Mouse (Mus musculus) erythroblast, embryonic 14.5 days (primary cell): Measurements from ENCODE around the gene Tnfrsf12a. TPM values are rescaled to one million over a fixed set of nuclear protein-coding genes. Genes with fewer than 3 reads are reported as not detected.

ENCODE experiments used
- H3K27me3 ChIP-seq: 2 replicates; pipeline ENCODE4 v1.6.1; 2012; ENCODE audit warnings: inconsistent platforms; ENCODE audit not compliant: control insufficient read depth
- H3K36me3 ChIP-seq: 2 replicates; pipeline ENCODE4 v1.6.1; 2012; ENCODE audit warnings: mild to moderate bottlenecking, inconsistent platforms; ENCODE audit not compliant: control insufficient read depth
- H3K4me1 ChIP-seq: 2 replicates; pipeline ENCODE4 v1.6.1; 2012; ENCODE audit warnings: inconsistent platforms; ENCODE audit not compliant: control insufficient read depth
- H3K4me3 ChIP-seq: replicated peaks from 2 replicates; pipeline ENCODE3; 2012; ENCODE audit warnings: moderate library complexity, mild to moderate bottlenecking, inconsistent platforms
- H3K9me3 ChIP-seq: 2 replicates; pipeline ENCODE4 v1.6.1; 2012; ENCODE audit warnings: low read length, inconsistent platforms, mixed read lengths; ENCODE audit not compliant: control insufficient read depth
- GATA1 ChIP-seq: IDR thresholded peaks from 2 replicates; pipeline ENCODE4 v1.6.1; 2012; ENCODE audit warnings: low read length, inconsistent platforms, mixed read lengths
- TAL1 ChIP-seq: IDR thresholded peaks from 3 replicates; pipeline ENCODE4 v1.6.1; 2012; ENCODE audit warnings: low read length, inconsistent platforms, mixed read lengths
- polyA plus RNA-seq: library from polyadenylated mRNA; stranded (reverse); fragments of >175 nt; gene quantifications from 2 replicates; pipeline ENCODE4 v1.2.3, GENCODE M21; 2012

Gene Tnfrsf12a
- polyA plus RNA-seq, 1 experiment = 0.05 TPM

GRCm38 (mm10) chr17:23674271-23674952 lies 2.9 kb downstream of the Tnfrsf12a start:
- peak overlapping the region; percentile 76 for H3K4me3 ChIP-seq
- no peaks in the 10 kb centered on the region for H3K9me3 ChIP-seq
- H3K4me1 ChIP-seq = peaks cover 54% of the 10 kb centered on the region
- peaks cover 17% of the 10 kb centered on the region for H3K36me3 ChIP-seq
- H3K27me3 ChIP-seq = peaks cover 44% of the 10 kb centered on the region
- no peak for TF ChIP-seq GATA1
- no peak for TF ChIP-seq TAL1

DNA sequence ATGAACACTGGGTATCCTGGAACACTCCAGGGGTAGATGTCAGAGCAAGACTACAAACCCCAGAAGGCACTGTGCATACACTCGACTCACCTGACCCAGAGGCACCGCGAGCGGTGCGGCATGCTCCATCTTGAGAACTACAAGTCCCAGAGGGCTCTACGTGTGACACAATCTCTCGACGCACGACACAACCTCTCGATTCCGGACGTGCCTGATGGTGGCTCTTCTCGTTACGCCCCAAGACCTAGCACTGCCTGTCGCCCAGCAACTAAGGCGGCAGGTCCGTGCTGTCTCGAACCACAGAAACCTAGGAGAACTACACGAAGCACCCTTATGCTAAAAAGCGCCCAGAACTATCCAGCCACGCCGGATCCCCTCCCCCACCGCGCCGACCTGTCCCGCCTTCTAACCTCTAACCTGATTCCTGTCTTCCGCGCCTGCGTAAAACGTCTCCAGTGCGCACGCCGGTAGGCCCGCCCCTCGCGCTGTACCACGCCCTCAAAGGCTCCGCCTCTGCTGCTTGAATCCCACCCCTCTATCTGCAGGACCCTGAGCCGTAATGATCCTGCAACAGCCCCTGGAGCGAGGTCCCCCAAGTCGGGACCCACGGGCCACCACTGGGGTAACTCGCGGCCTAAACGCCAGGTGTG lies 3.7 kb downstream of the Tnfrsf12a start, which contains the start of the genes Hcfc1r1 and Thoc6:
Hcfc1r1 (plus strand) TSS at position 173 of the 650 bp plus-strand sequence.
Thoc6 (minus strand) TSS at position 459 of the 650 bp plus-strand sequence.
- H3K9me3 ChIP-seq = no peaks in the 10 kb centered on the region
- H3K36me3 ChIP-seq = peaks cover 26% of the 10 kb centered on the region
- TF ChIP-seq GATA1 = no peak
- no peak for TF ChIP-seq TAL1
- H3K4me3 ChIP-seq = peak within 1 kb of the TSS; percentile 76
- peaks cover 54% of the 10 kb centered on the region for H3K4me1 ChIP-seq
- peaks cover 35% of the 10 kb centered on the region for H3K27me3 ChIP-seq

GRCm38 (mm10) chr17:23672761-23673160 lies 4.5 kb downstream of the Tnfrsf12a start:
- peaks cover 27% of the 10 kb centered on the region for H3K27me3 ChIP-seq
- peaks cover 32% of the 10 kb centered on the region for H3K36me3 ChIP-seq
- no peaks in the 10 kb centered on the region for H3K9me3 ChIP-seq
- H3K4me3 ChIP-seq = peak overlapping the region; percentile 76
- TF ChIP-seq GATA1 (no peak), TAL1 (no peak)
- peaks cover 54% of the 10 kb centered on the region for H3K4me1 ChIP-seq

DNA sequence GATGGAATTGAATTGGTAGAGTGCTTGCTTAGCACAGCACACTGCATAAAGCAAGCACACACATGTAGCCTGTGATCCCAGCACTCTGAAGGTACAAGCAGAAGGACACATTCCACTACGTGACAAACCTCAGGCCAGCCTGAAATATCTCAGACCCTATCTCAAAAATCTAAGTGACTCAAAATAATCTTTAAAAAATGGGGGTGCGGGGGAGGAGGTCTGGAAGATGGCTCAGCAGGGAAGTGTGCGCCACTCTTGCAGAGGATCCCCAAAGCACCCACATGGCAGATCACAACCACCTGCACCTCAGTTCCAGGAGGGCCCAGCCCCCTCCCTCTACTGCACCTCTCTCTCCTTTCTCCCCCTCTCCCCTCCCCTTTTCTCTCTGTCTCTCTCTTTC lies 5.7 kb downstream of the Tnfrsf12a start:
- H3K4me3 ChIP-seq = no peak overlapping the region
- no peaks in the 10 kb centered on the region for H3K9me3 ChIP-seq
- H3K27me3 ChIP-seq = peaks cover 15% of the 10 kb centered on the region
- no peak for TF ChIP-seq GATA1
- peaks cover 42% of the 10 kb centered on the region for H3K4me1 ChIP-seq
- peaks cover 43% of the 10 kb centered on the region for H3K36me3 ChIP-seq

DNA sequence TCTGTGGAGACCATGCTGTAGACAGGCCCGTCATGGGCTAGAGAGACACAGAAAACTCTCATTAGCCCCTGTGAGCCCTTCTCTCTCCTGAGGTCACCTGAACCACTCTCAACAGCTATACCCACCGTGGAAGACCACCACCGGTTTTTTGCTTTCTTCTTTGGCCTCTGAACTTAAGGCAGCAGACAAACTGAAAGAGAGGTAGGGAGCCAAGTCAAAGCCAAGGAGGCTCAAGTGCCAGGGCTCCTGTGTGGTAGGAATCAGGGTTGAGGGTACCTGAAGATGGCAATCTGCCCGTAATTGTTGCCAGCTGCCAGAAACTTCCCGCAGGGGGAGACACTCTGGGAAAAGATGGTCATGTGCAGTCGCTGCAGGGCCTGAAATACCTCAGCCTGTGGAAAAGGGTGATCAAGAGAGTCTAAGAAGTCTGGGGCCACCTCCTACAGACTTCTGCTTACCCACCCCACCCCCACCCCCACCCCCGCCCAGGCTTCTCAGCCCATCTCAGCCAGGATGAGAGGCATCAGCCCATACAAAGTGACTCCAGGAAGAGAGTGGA lies 6.7 kb downstream of the Tnfrsf12a start:
- Histone ChIP-seq H3K4me1 (peaks cover 33% of the 10 kb centered on the region), H3K27me3 (peaks cover 5% of the 10 kb centered on the region), H3K9me3 (no peaks in the 10 kb centered on the region), H3K36me3 (peaks cover 46% of the 10 kb centered on the region), H3K4me3 (no peak overlapping the region)
- no peak for TF ChIP-seq GATA1
- TF ChIP-seq TAL1 = no peak

GRCm38 (mm10) chr17:23665511-23665910 lies 11.8 kb downstream of the Tnfrsf12a start:
- TF ChIP-seq TAL1 (no peak), GATA1 (no peak)
- H3K9me3 ChIP-seq = no peaks in the 10 kb centered on the region
- peaks cover 31% of the 10 kb centered on the region for H3K27me3 ChIP-seq
- H3K4me3 ChIP-seq = no peak overlapping the region
- peaks cover 1% of the 10 kb centered on the region; the same call in 1 of the 2 replicates for H3K4me1 ChIP-seq
- peaks cover 40% of the 10 kb centered on the region for H3K36me3 ChIP-seq

GRCm38 (mm10) chr17:23664556-23665021 lies 12.7 kb downstream of the Tnfrsf12a start:
- Histone ChIP-seq H3K9me3 (no peaks in the 10 kb centered on the region), H3K4me3 (no peak overlapping the region), H3K4me1 (peaks cover 4% of the 10 kb centered on the region), H3K27me3 (peaks cover 40% of the 10 kb centered on the region), H3K36me3 (peaks cover 30% of the 10 kb centered on the region)
- TF ChIP-seq GATA1 (no peak), TAL1 (no peak)

DNA sequence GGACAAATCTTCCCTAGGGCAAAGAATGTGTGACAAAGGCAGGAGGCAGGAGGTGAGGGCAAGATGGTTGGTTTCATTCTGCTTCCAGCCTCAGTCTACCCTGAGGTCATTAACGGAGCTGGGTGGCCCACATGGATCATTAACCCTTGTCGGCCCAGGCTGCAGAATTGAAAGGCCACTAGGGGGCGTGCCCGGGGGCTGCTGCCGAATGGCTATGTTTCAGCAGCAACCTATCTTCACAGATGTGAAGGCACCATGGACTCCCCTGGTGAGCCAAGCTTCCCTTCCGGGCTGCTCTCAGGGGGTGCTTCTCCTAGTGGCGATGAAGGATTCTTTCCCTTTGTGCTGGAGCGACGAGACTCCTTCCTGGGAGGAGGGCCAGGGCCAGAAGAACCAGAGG lies 15.7 kb downstream of the Tnfrsf12a start:
- Histone ChIP-seq H3K9me3 (no peaks in the 10 kb centered on the region), H3K36me3 (peaks cover 3% of the 10 kb centered on the region), H3K4me3 (no peak overlapping the region), H3K4me1 (peaks cover 4% of the 10 kb centered on the region), H3K27me3 (peaks cover 50% of the 10 kb centered on the region)
- TF ChIP-seq TAL1 = no peak
- no peak for TF ChIP-seq GATA1

GRCm38 (mm10) chr17:23660876-23661200 lies 16.4 kb downstream of the Tnfrsf12a start:
- Histone ChIP-seq H3K36me3 (no peaks in the 10 kb centered on the region), H3K4me1 (peaks cover 4% of the 10 kb centered on the region), H3K9me3 (no peaks in the 10 kb centered on the region), H3K4me3 (no peak overlapping the region), H3K27me3 (peaks cover 50% of the 10 kb centered on the region)
- TF ChIP-seq GATA1 (no peak), TAL1 (no peak)
